ENCODE assay signal across 1 mouse cellular context in genomic region chr8:122576648-122577022, GRCm38 (mm10).
TF ChIP-seq lines count a peak whose summit lies in the region.

Aprt (minus strand) TSS chr8:122576909.

TF ChIP-seq in CH12.LX, 34 proteins besides CTCF, POLR2A, EP300 and RAD21 (continued from another document):
- TF ChIP-seq USF2 (conservative IDR thresholded peaks at IDR 0.05; ENCODE audit: low read depth, low read length) (no peak), BHLHE40 (IDR thresholded peaks at IDR 0.05; ENCODE audit: low read depth, low read length) (peak; percentile 86), ELF1 (IDR thresholded peaks at IDR 0.05; ENCODE audit: low read depth, low read length) (no peak; the same call in 1 of the 2 replicates), NELFE (IDR thresholded peaks at IDR 0.05; ENCODE audit: low read depth, low read length) (peak; percentile 82), TCF12 (IDR thresholded peaks at IDR 0.05; ENCODE audit: low read depth, low read length) (peak; percentile 57; the same call in 1 of the 2 replicates), GABPA (IDR thresholded peaks at IDR 0.05; ENCODE audit: insufficient replicate concordance, low read depth, low read length) (no peak), ZC3H11A (IDR thresholded peaks at IDR 0.05; ENCODE audit: low read depth, low read length) (no peak), USF1 (IDR thresholded peaks at IDR 0.05; ENCODE audit: low read depth, low read length) (no peak), NRF1 (IDR thresholded peaks at IDR 0.05; ENCODE audit: low read depth, low read length) (peak; percentile 80), PAX5 (IDR thresholded peaks at IDR 0.05; ENCODE audit: low read length) (no peak), E2F4 (IDR thresholded peaks at IDR 0.05; ENCODE audit: insufficient replicate concordance, low read depth, low read length) (no peak), ZNF384 (IDR thresholded peaks at IDR 0.05; ENCODE audit: low read depth, low read length) (no peak)
